Mouse (Mus musculus): ENCODE measurements around the gene Camk1d. TPM values are rescaled to one million over a fixed set of nuclear protein-coding genes. Genes with fewer than 3 reads are reported as not detected.

Gene Camk1d
- polyA plus RNA-seq, 1 experiment from 2014 or later, result 5.6 TPM

- no peaks in the 10 kb centered on the region for H3K27me3 ChIP-seq (ENCODE audit: control insufficient read depth, insufficient read depth, low read length)
- no peak overlapping the region for H3K9ac ChIP-seq (ENCODE audit: low read length)
- H3K36me3 ChIP-seq (ENCODE audit: control insufficient read depth, insufficient read depth, low read length), result no peaks in the 10 kb centered on the region
- no peak overlapping the region for H3K4me2 ChIP-seq (ENCODE audit: low read length)
- WGBS, result 77% methylated on average over 12 of the region's 12 CpGs
- no peak overlapping the region for H3K27ac ChIP-seq (replicated peaks in 1 of 2; ENCODE audit: control insufficient read depth in 1 of 2, insufficient read depth in 1 of 2, low read depth in 2 of 2, low read length in 2 of 2)
- no peak for ATAC-seq (ENCODE audit: insufficient number of reproducible peaks, insufficient read depth, low FRiP score, low read depth)
- peaks cover 2 to 8% of the 10 kb centered on the region in 2 experiments; a peak in 3 of 4 replicates for H3K4me1 ChIP-seq (ENCODE audit: control insufficient read depth in 2 of 2, insufficient read depth in 2 of 2, low read length in 2 of 2)
- 0 out of 2 replicates have a peak, but pooled peaks cover 3% of the 10 kb centered on the region for H3K9me3 ChIP-seq (ENCODE audit: control insufficient read depth, low read length)
- no peak overlapping the region for H3K4me3 ChIP-seq (ENCODE audit: control insufficient read depth in 1 of 2, insufficient read depth in 1 of 2, low read depth in 1 of 2, low read length in 2 of 2)
Measured at GRCm38 (mm10) chr2:5675431-5676142, 38.7 kb downstream of the Camk1d start.

- Histone ChIP-seq H3K27me3 (ENCODE audit: control insufficient read depth, insufficient read depth, low read length) (no peaks in the 10 kb centered on the region), H3K9ac (ENCODE audit: low read length) (no peak overlapping the region), H3K4me1 (ENCODE audit: control insufficient read depth in 2 of 2, insufficient read depth in 2 of 2, low read length in 2 of 2) (peaks cover 2 to 8% of the 10 kb centered on the region in 2 experiments; a peak in 3 of 4 replicates), H3K4me2 (ENCODE audit: low read length) (no peak overlapping the region), H3K4me3 (ENCODE audit: control insufficient read depth in 1 of 2, insufficient read depth in 1 of 2, low read depth in 1 of 2, low read length in 2 of 2) (no peak overlapping the region), H3K9me3 (ENCODE audit: control insufficient read depth, low read length) (0 out of 2 replicates have a peak, but pooled peaks cover 3% of the 10 kb centered on the region), H3K36me3 (ENCODE audit: control insufficient read depth, insufficient read depth, low read length) (no peaks in the 10 kb centered on the region), H3K27ac (replicated peaks in 1 of 2; ENCODE audit: control insufficient read depth in 1 of 2, insufficient read depth in 1 of 2, low read depth in 2 of 2, low read length in 2 of 2) (no peak overlapping the region)
- WGBS, result 87% methylated on average over 9 of the region's 9 CpGs
- ATAC-seq (ENCODE audit: insufficient number of reproducible peaks, insufficient read depth, low FRiP score, low read depth), result no peak
Measured at GRCm38 (mm10) chr2:5674512-5674911, 39.8 kb downstream of the Camk1d start.

DNA sequence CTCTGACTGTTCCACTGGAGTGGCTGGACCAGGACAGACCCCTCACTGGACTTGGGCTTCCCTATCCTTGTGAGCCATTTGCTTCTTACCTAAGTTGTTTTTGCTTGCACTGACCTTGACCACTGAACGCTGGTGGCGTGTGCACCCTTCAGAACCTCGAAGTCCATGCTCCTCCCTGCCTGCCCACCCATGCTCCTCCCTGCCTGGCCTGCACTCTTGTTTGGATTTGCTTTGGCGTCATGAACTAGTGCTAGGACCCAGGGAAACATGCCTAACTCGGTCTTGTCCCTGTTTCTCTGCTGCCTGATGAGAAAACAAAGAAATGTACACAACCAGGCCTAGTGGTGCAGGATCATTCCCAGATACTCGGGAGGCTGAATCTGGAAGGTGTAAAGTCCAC lies 40.5 kb downstream of the Camk1d start:
- no peak overlapping the region for H3K9ac ChIP-seq (ENCODE audit: low read length)
- peaks cover 2 to 8% of the 10 kb centered on the region in 2 experiments; a peak in 3 of 4 replicates for H3K4me1 ChIP-seq (ENCODE audit: control insufficient read depth in 2 of 2, insufficient read depth in 2 of 2, low read length in 2 of 2)
- no peak overlapping the region for H3K4me3 ChIP-seq (ENCODE audit: control insufficient read depth in 1 of 2, insufficient read depth in 1 of 2, low read depth in 1 of 2, low read length in 2 of 2)
- WGBS, result 82% methylated on average over 6 of the region's 6 CpGs
- H3K36me3 ChIP-seq (ENCODE audit: control insufficient read depth, insufficient read depth, low read length), result no peaks in the 10 kb centered on the region
- ATAC-seq (ENCODE audit: insufficient number of reproducible peaks, insufficient read depth, low FRiP score, low read depth), result no peak
- no peaks in the 10 kb centered on the region for H3K27me3 ChIP-seq (ENCODE audit: control insufficient read depth, insufficient read depth, low read length)
- H3K9me3 ChIP-seq (ENCODE audit: control insufficient read depth, low read length), result 0 out of 2 replicates have a peak, but pooled peaks cover 3% of the 10 kb centered on the region
- no peak overlapping the region for H3K4me2 ChIP-seq (ENCODE audit: low read length)
- no peak overlapping the region for H3K27ac ChIP-seq (replicated peaks in 1 of 2; ENCODE audit: control insufficient read depth in 1 of 2, insufficient read depth in 1 of 2, low read depth in 2 of 2, low read length in 2 of 2)

DNA sequence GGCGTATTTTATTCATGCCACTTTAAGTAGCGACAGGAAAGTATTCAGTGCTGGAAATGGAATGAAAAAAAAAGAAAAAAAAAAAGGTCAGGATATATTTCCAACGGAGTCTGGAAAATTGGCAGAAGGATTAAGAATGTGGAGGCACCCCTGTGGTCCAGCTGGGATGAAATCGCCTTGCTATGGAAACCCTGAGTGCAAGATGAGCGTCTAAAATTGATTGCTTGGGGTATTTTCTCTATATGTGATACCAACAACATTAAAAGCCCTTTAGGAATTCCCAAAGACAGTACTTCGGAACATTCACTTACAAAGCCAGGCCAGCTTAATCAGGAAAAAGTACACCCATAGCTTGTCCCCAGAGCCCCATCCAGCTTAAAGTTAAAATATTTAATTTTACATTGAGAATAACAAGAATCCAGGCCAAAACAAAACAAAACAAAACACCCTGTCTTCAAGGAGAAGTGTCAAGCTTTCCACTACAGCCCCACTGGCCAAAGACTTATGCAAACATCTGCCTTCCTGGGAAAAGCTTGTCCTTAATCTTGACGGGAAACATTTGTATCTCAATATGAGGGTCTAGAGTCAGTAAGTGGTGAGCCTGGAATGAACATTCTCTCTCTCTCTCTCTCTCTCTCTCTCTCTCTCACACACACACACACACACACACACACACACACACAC lies 41.3 kb downstream of the Camk1d start:
- Histone ChIP-seq H3K4me1 (ENCODE audit: control insufficient read depth in 2 of 2, insufficient read depth in 2 of 2, low read length in 2 of 2) (peaks cover 2 to 8% of the 10 kb centered on the region in 2 experiments; a peak in 3 of 4 replicates), H3K4me2 (ENCODE audit: low read length) (no peak overlapping the region), H3K9ac (ENCODE audit: low read length) (no peak overlapping the region), H3K36me3 (ENCODE audit: control insufficient read depth, insufficient read depth, low read length) (no peaks in the 10 kb centered on the region), H3K27me3 (ENCODE audit: control insufficient read depth, insufficient read depth, low read length) (no peaks in the 10 kb centered on the region), H3K27ac (replicated peaks in 1 of 2; ENCODE audit: control insufficient read depth in 1 of 2, insufficient read depth in 1 of 2, low read depth in 2 of 2, low read length in 2 of 2) (no peak overlapping the region), H3K4me3 (ENCODE audit: control insufficient read depth in 1 of 2, insufficient read depth in 1 of 2, low read depth in 1 of 2, low read length in 2 of 2) (no peak overlapping the region), H3K9me3 (ENCODE audit: control insufficient read depth, low read length) (0 out of 2 replicates have a peak, but pooled peaks cover 3% of the 10 kb centered on the region)
- 60% methylated on average over 7 of the region's 7 CpGs for WGBS
- no peak for ATAC-seq (ENCODE audit: insufficient number of reproducible peaks, insufficient read depth, low FRiP score, low read depth)

DNA sequence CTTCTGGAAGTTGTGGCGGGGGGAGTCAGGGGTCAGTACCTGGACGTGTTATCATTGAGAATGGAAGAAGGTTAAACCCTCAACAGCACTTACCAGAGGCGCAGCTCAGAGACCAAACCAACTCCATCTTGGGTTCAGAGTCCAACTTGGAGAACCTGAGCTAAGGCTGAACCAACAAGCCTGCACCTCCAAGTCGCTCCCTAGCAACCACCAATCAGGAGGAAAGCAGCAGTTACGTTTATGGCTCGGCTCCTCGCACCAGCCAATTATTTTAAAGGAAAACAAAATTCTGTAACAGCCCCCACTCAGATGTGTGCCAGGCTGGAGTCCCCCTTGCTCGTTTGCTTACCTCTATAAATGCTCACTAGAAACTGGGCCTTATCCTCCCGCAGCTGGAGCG lies 44.2 kb downstream of the Camk1d start:
- no peaks in the 10 kb centered on the region for H3K27me3 ChIP-seq (ENCODE audit: control insufficient read depth, insufficient read depth, low read length)
- WGBS, result 87% methylated on average over 10 of the region's 10 CpGs
- H3K4me3 ChIP-seq (ENCODE audit: control insufficient read depth in 1 of 2, insufficient read depth in 1 of 2, low read depth in 1 of 2, low read length in 2 of 2), result no peak overlapping the region
- no peak overlapping the region for H3K9ac ChIP-seq (ENCODE audit: low read length)
- no peak overlapping the region for H3K4me2 ChIP-seq (ENCODE audit: low read length)
- H3K36me3 ChIP-seq (ENCODE audit: control insufficient read depth, insufficient read depth, low read length), result no peaks in the 10 kb centered on the region
- H3K4me1 ChIP-seq (ENCODE audit: control insufficient read depth in 2 of 2, insufficient read depth in 2 of 2, low read length in 2 of 2), result no peaks in the 10 kb centered on the region; a peak in 1 of 4 replicates
- no peak for ATAC-seq (ENCODE audit: insufficient number of reproducible peaks, insufficient read depth, low FRiP score, low read depth)
- 0 out of 2 replicates have a peak, but pooled peaks cover 3% of the 10 kb centered on the region for H3K9me3 ChIP-seq (ENCODE audit: control insufficient read depth, low read length)
- no peak overlapping the region for H3K27ac ChIP-seq (replicated peaks in 1 of 2; ENCODE audit: control insufficient read depth in 1 of 2, insufficient read depth in 1 of 2, low read depth in 2 of 2, low read length in 2 of 2)

GRCm38 (mm10) chr2:5669498-5670040 lies 44.7 kb downstream of the Camk1d start:
- 86% methylated on average over 15 of the region's 15 CpGs for WGBS
- Histone ChIP-seq H3K9ac (ENCODE audit: low read length) (no peak overlapping the region), H3K9me3 (ENCODE audit: control insufficient read depth, low read length) (0 out of 2 replicates have a peak, but pooled peaks cover 3% of the 10 kb centered on the region), H3K36me3 (ENCODE audit: control insufficient read depth, insufficient read depth, low read length) (no peaks in the 10 kb centered on the region), H3K27ac (replicated peaks in 1 of 2; ENCODE audit: control insufficient read depth in 1 of 2, insufficient read depth in 1 of 2, low read depth in 2 of 2, low read length in 2 of 2) (no peak overlapping the region), H3K27me3 (ENCODE audit: control insufficient read depth, insufficient read depth, low read length) (no peaks in the 10 kb centered on the region), H3K4me2 (ENCODE audit: low read length) (no peak overlapping the region), H3K4me3 (ENCODE audit: control insufficient read depth in 1 of 2, insufficient read depth in 1 of 2, low read depth in 1 of 2, low read length in 2 of 2) (no peak overlapping the region), H3K4me1 (ENCODE audit: control insufficient read depth in 2 of 2, insufficient read depth in 2 of 2, low read length in 2 of 2) (no peaks in the 10 kb centered on the region; a peak in 1 of 4 replicates)
- no peak for ATAC-seq (ENCODE audit: insufficient number of reproducible peaks, insufficient read depth, low FRiP score, low read depth)

DNA sequence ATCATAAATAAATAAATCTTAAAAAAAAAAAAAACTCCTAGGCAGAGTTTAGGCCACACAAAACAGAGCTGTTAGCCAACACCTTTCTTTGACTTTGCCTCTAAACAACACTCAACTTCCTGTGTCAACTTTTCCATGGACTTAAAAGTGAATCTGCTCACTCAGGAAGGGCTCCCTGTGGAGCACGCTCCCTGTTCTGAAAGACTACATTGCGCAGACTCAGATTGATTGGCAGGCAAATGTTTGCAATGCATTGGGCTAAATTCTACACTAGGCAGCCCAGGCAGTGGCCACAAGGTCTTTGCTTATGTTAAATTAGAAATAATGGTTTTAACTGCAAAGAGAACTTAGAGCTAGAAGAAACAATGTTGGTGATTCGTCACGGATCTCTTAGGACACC lies 45.4 kb downstream of the Camk1d start:
- WGBS, result 85% methylated on average over 4 of the region's 4 CpGs
- H3K27ac ChIP-seq (replicated peaks in 1 of 2; ENCODE audit: control insufficient read depth in 1 of 2, insufficient read depth in 1 of 2, low read depth in 2 of 2, low read length in 2 of 2), result no peak overlapping the region

More for the DNA sequence above, 45.4 kb downstream of the Camk1d start:
- no peak overlapping the region for H3K9ac ChIP-seq (ENCODE audit: low read length)
- H3K4me1 ChIP-seq (ENCODE audit: control insufficient read depth in 2 of 2, insufficient read depth in 2 of 2, low read length in 2 of 2), result no peaks in the 10 kb centered on the region; a peak in 1 of 4 replicates
- H3K36me3 ChIP-seq (ENCODE audit: control insufficient read depth, insufficient read depth, low read length), result no peaks in the 10 kb centered on the region
- no peak overlapping the region for H3K4me2 ChIP-seq (ENCODE audit: low read length)
- 0 out of 2 replicates have a peak, but pooled peaks cover 3% of the 10 kb centered on the region for H3K9me3 ChIP-seq (ENCODE audit: control insufficient read depth, low read length)
- no peak overlapping the region for H3K4me3 ChIP-seq (ENCODE audit: control insufficient read depth in 1 of 2, insufficient read depth in 1 of 2, low read depth in 1 of 2, low read length in 2 of 2)
- no peak for ATAC-seq (ENCODE audit: insufficient number of reproducible peaks, insufficient read depth, low FRiP score, low read depth)
- no peaks in the 10 kb centered on the region for H3K27me3 ChIP-seq (ENCODE audit: control insufficient read depth, insufficient read depth, low read length)

All from heart, embryonic 14.5 days (tissue).